Mouse (Mus musculus): Measurements from ENCODE around the gene C3.

DNA sequence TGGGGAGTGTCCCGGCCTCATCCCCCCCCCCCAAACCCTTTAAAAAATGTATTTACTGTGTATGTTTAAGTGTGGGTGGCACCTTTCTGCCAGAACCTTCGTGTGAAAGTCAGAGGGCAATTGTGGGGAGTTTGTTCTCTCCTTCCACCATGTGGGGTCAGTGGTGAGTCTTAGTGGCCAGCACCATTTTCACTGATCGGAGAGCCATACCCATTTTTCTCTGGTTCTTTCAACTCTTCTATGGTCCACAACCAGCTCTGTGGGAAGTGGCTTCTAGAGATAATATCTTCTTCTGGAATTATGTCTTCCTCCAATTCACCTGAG, 8.1 kb downstream of the C3 start:
- no peak for TF ChIP-seq GATA1 (IDR thresholded peaks at IDR 0.05; ENCODE audit: borderline replicate concordance, low read length)
- TF ChIP-seq FLI1 (IDR thresholded peaks at IDR 0.05; ENCODE audit: low read length), result no peak

Data from megakaryocyte, embryonic 14.5 days (primary cell).